Mouse (Mus musculus) forebrain, embryonic 14.5 days (tissue): ENCODE data around the gene Usp32. TPM values are rescaled to one million over a fixed set of nuclear protein-coding genes. Genes with fewer than 3 reads are reported as not detected.

Source experiments
- ATAC-seq: fragments of 200-750 bp; cut with Nextera tagmentation; 2 replicates; pipeline ENCODE4 v1.8.0; 2017; ENCODE audit warnings: mild to moderate bottlenecking, moderate library complexity
- DNase-seq: peaks from one replicate; pipeline ENCODE4 v3.0.0-alpha.2; 2015; ENCODE audit warnings: low spot score
- H3K27ac ChIP-seq: fragments of 300-500 bp; sonication (generic); 2 replicates; pipeline ENCODE4 v1.5.1; 2014; ENCODE audit warnings: low read depth, mild to moderate bottlenecking, control low read depth, low read length, moderate library complexity
- H3K27me3 ChIP-seq: fragments of 300-500 bp; sonication (generic); replicated peaks from 2 replicates; pipeline ENCODE4 v1.6.1; 2014; ENCODE audit warnings: low read length, control low read depth, mixed read lengths; ENCODE audit not compliant: control insufficient read depth, insufficient read depth
- H3K36me3 ChIP-seq: fragments of 300-500 bp; sonication (generic); 2 replicates; pipeline ENCODE4 v1.6.1; 2014; ENCODE audit warnings: low read length, control low read depth; ENCODE audit not compliant: control insufficient read depth, insufficient read depth
- H3K4me1 ChIP-seq: fragments of 300-500 bp; sonication (generic); 2 replicates; pipeline ENCODE4 v1.6.1; 2014; ENCODE audit warnings: antibody characterized with exemption, low read length, control low read depth; ENCODE audit not compliant: control insufficient read depth, insufficient read depth
- H3K4me2 ChIP-seq: fragments of 300-500 bp; sonication (generic); 2 replicates; pipeline ENCODE4 v1.6.1; 2014; ENCODE audit warnings: mild to moderate bottlenecking, control low read depth, low read length
- H3K4me3 ChIP-seq: fragments of 300-500 bp; sonication (generic); 2 replicates; pipeline ENCODE4 v1.5.1; 2014; ENCODE audit warnings: low read depth, low read length, control low read depth
- H3K9ac ChIP-seq: fragments of 300-500 bp; sonication (generic); 2 replicates; pipeline ENCODE4 v1.6.1; 2014; ENCODE audit warnings: mild to moderate bottlenecking, low read length, control low read depth, moderate library complexity
- H3K9me3 ChIP-seq: fragments of 300-500 bp; sonication (generic); replicated peaks from 2 replicates; pipeline ENCODE4 v1.6.1; 2016; ENCODE audit warnings: low read length, control low read depth, mixed read lengths; ENCODE audit not compliant: control insufficient read depth
- WGBS: fragments of 180-500 bp; shearing (Covaris S2); extraction: QIAGEN DNeasy Blood & Tissue Kit; methylation state at CpG from one replicate; pipeline ENCODE4 v1.1.7; 2014; 5-methylcytosine and 5-hydroxymethylcytosine counted together
- polyA plus RNA-seq: library from polyadenylated mRNA; unstranded; fragments of >200 nt; fragmentation: Nextera tagmentation; extraction: Ambion mirVana; gene quantifications from 2 replicates; pipeline ENCODE4 v1.2.1, GENCODE M21; 2014

Usp32 gene
- 12.5 and 13.2 TPM in 2 replicates for polyA plus RNA-seq

- H3K27me3 ChIP-seq, result no peaks in the 10 kb centered on the region
- ATAC-seq (peak; percentile 96), DNase-seq (peak; percentile 98)
- no peaks in the 10 kb centered on the region for H3K36me3 ChIP-seq
- H3K4me1 ChIP-seq, result peaks cover 3% of the 10 kb centered on the region; the same call in 1 of the 2 replicates
- peak within 1 kb of the TSS; percentile 84 for H3K4me2 ChIP-seq
- WGBS, result under 1% methylated on average over 85 of the region's 94 CpGs
- H3K9me3 ChIP-seq, result no peaks in the 10 kb centered on the region
- peak within 1 kb of the TSS; percentile 77 for H3K9ac ChIP-seq
- peak within 1 kb of the TSS; percentile 79 for H3K4me3 ChIP-seq
- peak within 1 kb of the TSS; percentile 88 for H3K27ac ChIP-seq
Observed at GRCm38 (mm10) chr11:85139581-85140540, at the start of gene Usp32. TSS of gene Usp32 (minus strand) at chr11:85140161.

- 96% methylated on average over 4 of the region's 4 CpGs for WGBS
- no peak overlapping the region for H3K9ac ChIP-seq
- no peak overlapping the region for H3K4me3 ChIP-seq
- H3K4me1 ChIP-seq, result no peaks in the 10 kb centered on the region
- H3K27ac ChIP-seq, result no peak overlapping the region
- DNase-seq, result no peak
- ATAC-seq, result no peak
- H3K4me2 ChIP-seq, result no peak overlapping the region
- no peaks in the 10 kb centered on the region for H3K9me3 ChIP-seq
- peaks cover 52% of the 10 kb centered on the region for H3K36me3 ChIP-seq
- no peaks in the 10 kb centered on the region for H3K27me3 ChIP-seq
Observed at GRCm38 (mm10) chr11:85189110-85189509, 49.1 kb upstream of the Usp32 start.

DNA sequence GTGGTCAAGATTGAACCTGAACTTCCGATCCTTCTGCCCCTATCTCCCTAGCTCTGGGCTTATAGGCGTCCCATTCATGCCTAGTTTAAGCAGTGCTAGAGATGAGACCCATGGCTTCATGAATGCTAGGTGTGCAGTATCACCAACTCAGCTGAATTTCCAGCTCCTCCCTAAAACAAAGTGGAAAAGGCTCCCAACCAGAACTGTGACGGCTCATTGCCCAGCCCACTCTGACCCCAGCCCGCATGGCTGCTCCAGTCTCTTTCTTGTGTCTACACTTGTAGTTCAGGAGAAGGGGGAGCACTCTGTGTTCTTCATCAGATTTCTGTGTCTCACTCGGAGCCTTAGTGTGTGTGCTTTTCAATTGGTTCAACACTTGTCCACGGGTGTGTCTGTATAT, 44.9 kb upstream of the Usp32 start:
- H3K4me3 ChIP-seq, result no peak overlapping the region
- no peak overlapping the region for H3K4me2 ChIP-seq
- H3K9me3 ChIP-seq, result no peaks in the 10 kb centered on the region
- H3K4me1 ChIP-seq, result no peaks in the 10 kb centered on the region
- ATAC-seq, result no peak
- WGBS, result 91% methylated on average over 6 of the region's 6 CpGs
- DNase-seq, result no peak
- peaks cover 17% of the 10 kb centered on the region for H3K36me3 ChIP-seq
- H3K27me3 ChIP-seq, result no peaks in the 10 kb centered on the region
- H3K27ac ChIP-seq, result no peak overlapping the region
- no peak overlapping the region for H3K9ac ChIP-seq

DNA sequence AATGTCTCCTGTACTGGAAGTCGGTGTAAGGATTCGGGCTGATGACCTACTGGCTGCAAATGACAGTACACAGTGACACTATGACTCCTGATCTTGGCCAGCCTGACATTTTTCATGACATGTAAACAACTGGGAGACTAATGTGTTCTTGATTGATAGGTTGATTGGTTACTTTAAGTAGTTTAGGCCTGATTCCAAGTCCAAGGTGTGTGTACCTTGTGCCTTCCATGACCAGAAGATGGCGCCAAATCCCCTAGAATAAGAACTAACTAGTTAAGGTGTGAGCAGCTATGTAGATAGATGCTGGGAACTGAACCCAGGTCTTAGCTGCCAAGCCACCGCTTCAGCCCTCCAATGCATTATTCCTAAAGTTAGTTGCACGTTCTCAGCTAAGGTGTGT, 44.1 kb upstream of the Usp32 start:
- peak; percentile 63 for DNase-seq
- WGBS, result 72% methylated on average over 5 of the region's 5 CpGs
- Histone ChIP-seq H3K27ac (no peak overlapping the region), H3K9ac (no peak overlapping the region), H3K36me3 (peaks cover 10% of the 10 kb centered on the region; the same call in 1 of the 2 replicates), H3K4me3 (no peak overlapping the region), H3K27me3 (no peaks in the 10 kb centered on the region), H3K9me3 (no peaks in the 10 kb centered on the region), H3K4me1 (no peaks in the 10 kb centered on the region), H3K4me2 (no peak overlapping the region)
- no peak for ATAC-seq

GRCm38 (mm10) chr11:85183284-85183779, 43.4 kb upstream of the Usp32 start:
- H3K9ac ChIP-seq, result peak overlapping the region; percentile 58
- WGBS, result 28% methylated on average over 13 of the region's 13 CpGs
- H3K27ac ChIP-seq, result peak overlapping the region; percentile 63
- H3K4me2 ChIP-seq, result peak overlapping the region; percentile 59
- peak; percentile 25; the same call in 1 of the 2 replicates for ATAC-seq
- no peaks in the 10 kb centered on the region for H3K4me1 ChIP-seq
- no peaks in the 10 kb centered on the region for H3K27me3 ChIP-seq
- peak overlapping the region; percentile 28 for H3K4me3 ChIP-seq
- no peaks in the 10 kb centered on the region for H3K9me3 ChIP-seq
- peak; percentile 19 for DNase-seq
- H3K36me3 ChIP-seq, result peaks cover 2% of the 10 kb centered on the region; the same call in 1 of the 2 replicates

DNA sequence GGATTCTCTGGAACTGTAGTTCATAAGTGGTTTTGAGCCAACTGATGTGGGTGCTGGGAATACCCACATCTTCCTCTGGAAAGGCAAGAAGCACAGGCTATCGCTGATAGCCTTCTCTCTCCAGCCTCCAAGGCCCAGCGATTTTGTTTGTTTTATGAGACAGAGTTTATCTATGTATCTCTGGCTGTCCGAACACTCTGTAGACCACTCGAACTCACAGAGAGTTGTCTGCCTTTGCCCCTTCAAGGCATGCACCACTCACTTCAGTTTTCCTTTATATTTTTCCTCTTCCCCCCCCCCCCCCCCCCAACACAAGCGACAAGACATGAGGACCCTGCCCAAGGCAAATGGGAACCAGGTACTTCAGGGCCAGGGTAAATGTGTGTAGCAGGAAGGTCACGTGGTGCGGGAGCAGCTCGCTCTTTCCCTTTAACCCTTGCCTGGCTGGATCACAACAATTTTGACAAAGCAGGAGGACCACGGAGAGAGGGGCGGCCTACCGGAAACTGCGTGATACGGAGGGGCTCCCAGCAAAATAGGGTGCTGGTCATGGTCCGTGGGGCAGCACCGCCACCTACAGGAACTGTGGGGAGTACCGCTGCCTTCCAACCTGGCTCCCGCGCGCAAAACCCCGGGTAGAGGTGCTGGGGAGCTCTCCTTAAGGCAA, 42.8 kb upstream of the Usp32 start:
- Histone ChIP-seq H3K27me3 (no peaks in the 10 kb centered on the region), H3K36me3 (no peaks in the 10 kb centered on the region), H3K4me3 (peak overlapping the region; percentile 28), H3K4me1 (no peaks in the 10 kb centered on the region), H3K4me2 (peak overlapping the region; percentile 59), H3K9me3 (no peaks in the 10 kb centered on the region), H3K9ac (peak overlapping the region; percentile 58), H3K27ac (peak overlapping the region; percentile 63)
- ATAC-seq (peak; percentile 97), DNase-seq (peak; percentile 94)
- WGBS, result 8% methylated on average over 20 of the region's 20 CpGs

- Histone ChIP-seq H3K27ac (no peak overlapping the region), H3K9me3 (no peaks in the 10 kb centered on the region), H3K36me3 (no peaks in the 10 kb centered on the region), H3K4me3 (no peak overlapping the region), H3K4me2 (no peak overlapping the region), H3K9ac (no peak overlapping the region), H3K4me1 (no peaks in the 10 kb centered on the region), H3K27me3 (no peaks in the 10 kb centered on the region)
- DNase-seq (no peak), ATAC-seq (no peak)
- WGBS, result 78% methylated on average over 4 of the region's 4 CpGs
Observed at GRCm38 (mm10) chr11:85178413-85178812, 38.5 kb upstream of the Usp32 start.

- Histone ChIP-seq H3K9ac (no peak overlapping the region), H3K27ac (no peak overlapping the region), H3K4me2 (no peak overlapping the region), H3K4me1 (no peaks in the 10 kb centered on the region), H3K27me3 (no peaks in the 10 kb centered on the region), H3K9me3 (no peaks in the 10 kb centered on the region), H3K36me3 (no peaks in the 10 kb centered on the region), H3K4me3 (no peak overlapping the region)
- no peak for DNase-seq
- no peak for ATAC-seq
- WGBS, result 86% methylated on average over 6 of the region's 6 CpGs
Observed at GRCm38 (mm10) chr11:85177761-85178160, 37.8 kb upstream of the Usp32 start.
